Mouse (Mus musculus): ENCODE data around the gene Dock9.

DNA sequence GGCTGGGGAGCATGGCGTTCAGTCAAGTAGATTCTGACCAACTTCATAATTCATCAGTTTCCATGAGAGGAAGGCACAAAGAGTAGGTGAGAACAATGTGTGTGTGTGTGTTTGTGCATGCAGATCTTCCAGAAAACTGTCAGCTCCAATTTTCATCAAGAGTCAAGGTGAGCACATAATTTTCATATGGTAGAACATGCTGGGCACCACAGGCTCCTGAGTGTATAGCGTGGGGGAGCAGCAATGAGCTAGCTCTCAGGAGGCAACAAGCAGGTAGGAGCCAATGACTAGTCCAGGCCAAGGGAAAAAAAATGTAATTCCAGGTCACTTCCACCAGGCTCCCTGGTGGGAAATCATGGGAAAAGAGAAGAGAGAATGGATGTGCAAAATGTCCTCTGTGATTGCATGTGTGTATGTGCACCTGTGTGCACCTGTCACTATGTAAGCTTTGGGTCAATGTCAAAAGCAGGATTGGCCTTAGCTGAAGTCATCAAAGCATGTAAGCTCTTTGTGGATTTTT lies 35.4 kb upstream of the Dock9 start:
- TF ChIP-seq POLR2A (IDR thresholded peaks at IDR 0.05; ENCODE audit: low read depth, low read length) (no peak), CTCF (conservative IDR thresholded peaks at IDR 0.05; ENCODE audit: insufficient read depth, insufficient read length, low read depth, low read length) (no peak)
